Mouse (Mus musculus) mouse trophoblast stem cell (cell line): ENCODE data around the gene Barx2.
"Not testable (repeated sequence)": the region's sequence is repeated elsewhere in the genome, so short reads cannot be mapped to it uniquely, and the experiment has no call there.

Experiments used
- in situ Hi-C, 2 experiments: fragments of 300-500 bp; cut with MseI, MboI; formaldehyde crosslinking; loops; 2 replicates in 1 of 2; 3 replicates in 1 of 2; pipeline ENCODE4 v1.15.1; 2025

Gene Barx2

DNA sequence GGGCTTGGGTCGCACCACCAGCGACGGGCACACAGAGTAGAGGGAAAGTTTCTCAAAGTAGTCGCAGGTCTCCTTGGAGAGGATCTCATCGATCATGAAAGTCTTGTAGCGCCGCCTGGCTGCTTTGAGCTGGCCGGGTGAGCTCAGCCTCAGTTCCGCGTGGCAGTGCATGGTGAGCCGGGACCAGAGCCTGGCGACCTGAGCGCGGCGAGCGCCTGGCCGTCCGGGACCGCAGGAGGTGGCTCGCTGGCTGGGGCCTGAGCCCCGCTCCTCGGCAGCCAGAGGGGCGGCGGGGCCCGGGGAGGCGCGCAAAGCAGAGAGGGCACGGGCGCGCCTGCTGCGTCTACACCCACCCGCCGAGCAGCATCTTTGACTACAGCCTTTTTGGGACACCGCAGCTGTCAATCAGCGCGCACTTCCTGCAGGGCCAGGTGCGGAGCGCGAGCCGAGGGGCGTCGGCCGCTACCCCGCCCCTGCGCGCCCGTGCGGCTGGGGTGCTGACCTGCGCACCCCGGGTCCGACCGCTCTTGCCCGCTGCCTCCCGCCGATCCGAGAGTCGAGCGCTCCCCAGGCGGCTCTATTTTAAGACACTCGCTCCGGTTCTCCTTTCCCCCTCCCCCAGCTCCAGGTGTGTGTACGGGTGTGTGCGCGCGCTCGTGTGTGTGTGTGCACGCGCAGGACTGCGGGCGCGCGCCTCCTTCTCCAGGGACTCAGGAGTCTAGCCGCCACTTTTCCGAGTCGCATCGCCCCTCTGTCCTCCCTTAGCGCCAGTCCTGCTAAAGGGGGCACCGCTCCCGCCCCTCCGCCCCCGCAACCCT lies at the start of gene Barx2:
Gene Barx2 (minus strand): TSS at position 542 of the 818 bp plus-strand sequence.
- in situ Hi-C loops: no loop called here

DNA sequence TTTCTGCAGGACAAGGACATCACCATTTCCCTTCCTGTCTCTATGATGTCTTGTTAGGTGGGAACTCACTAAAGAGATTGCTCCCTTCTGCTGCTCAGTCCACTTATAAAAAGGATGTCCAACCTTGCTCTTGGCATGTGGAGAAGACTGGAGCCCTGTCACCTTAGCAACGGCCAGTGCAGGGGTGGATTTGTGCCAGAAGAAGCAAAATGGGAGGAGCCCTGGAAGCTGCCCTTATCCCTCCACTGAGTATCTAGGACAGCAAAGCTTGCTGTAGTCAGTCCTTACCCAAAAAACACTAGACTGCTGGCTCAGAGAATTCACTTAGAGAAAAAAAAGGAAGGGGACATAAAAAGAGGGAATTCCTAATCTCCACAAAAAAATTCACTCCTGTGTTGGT lies 49.0 kb upstream of the Barx2 start:
- in situ Hi-C loops: no loop called here

- in situ Hi-C loops: no loop called here
These were observed 47.2 kb upstream of the Barx2 start for GRCm38 (mm10) chr9:31960488-31960887.

- in situ Hi-C loops: no loop called here
These were observed 44.9 kb upstream of the Barx2 start for GRCm38 (mm10) chr9:31958120-31958519.

- in situ Hi-C loops: no loop called here
These were observed 37.2 kb upstream of the Barx2 start for GRCm38 (mm10) chr9:31950506-31950905.

- in situ Hi-C loops: loop anchor here (10.0 kb wide), 1 partner anchor 206 kb away; no protein-coding TSS in a partner anchor
These were observed 35.8 kb upstream of the Barx2 start for GRCm38 (mm10) chr9:31949031-31949430.

- in situ Hi-C loops: loop anchor here (10.0 kb wide), 1 partner anchor 208 kb away; no protein-coding TSS in a partner anchor
These were observed 33.8 kb upstream of the Barx2 start for GRCm38 (mm10) chr9:31947051-31947450.

DNA sequence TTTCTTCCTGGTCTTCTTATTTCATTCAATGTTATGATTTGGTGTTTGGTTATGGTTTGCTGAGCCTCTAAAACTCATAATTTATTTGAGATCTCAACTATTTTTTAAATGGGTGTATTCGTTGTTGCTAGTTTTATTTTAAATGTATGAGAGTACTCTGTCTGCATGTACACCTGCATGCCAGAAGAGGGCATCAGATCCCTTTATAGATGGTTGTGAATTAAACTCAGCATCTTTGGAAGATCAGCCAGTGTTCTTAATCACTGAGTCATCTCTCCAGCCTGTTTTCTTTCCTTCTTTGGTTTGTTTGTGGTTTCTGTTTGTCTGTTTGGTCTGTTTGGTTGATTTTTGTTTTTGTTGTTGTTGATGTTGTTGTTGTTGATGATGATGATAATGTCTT lies 29.1 kb upstream of the Barx2 start:
- in situ Hi-C loops: loop anchor here (10.0 kb wide), 1 partner anchor 212 kb away; no protein-coding TSS in a partner anchor

DNA sequence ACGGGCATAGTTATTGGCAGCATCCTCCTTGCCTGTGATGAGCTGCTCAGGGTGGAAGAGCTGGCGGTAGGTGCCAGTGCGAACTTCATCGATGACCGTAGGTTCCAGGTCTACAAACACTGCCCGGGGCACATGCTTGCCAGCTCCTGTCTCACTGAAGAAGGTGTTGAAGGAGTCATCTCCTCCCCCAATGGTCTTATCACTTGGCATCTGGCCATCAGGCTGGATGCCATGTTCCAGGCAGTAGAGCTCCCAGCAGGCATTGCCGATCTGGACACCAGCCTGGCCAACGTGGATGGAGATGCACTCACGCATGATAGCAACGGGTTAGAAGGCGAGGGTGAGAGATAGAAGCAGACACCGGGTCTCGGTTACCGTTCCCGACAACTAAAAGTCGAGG lies 23.2 kb upstream of the Barx2 start:
- in situ Hi-C loops: not testable (repeated sequence)

DNA sequence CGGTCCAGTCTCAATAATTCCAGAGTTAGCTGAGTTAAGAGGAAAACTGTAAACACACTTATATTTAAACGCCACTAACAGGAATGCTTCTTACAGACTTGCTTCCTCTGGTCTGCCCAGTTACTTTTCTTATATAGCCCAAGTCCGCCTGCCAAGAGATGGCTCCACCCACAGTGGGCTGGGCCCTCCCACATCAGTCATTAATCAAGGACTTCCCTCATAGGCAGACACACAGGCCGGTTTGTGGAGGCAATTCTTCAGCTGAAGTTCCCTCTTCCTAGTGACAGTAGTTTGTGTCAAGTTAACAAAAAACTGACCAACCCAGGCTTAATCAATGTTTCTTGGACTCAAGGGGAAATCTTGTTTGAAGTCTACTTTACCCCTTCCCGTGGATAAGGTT lies 18.4 kb upstream of the Barx2 start:
- in situ Hi-C loops: no loop called here

DNA sequence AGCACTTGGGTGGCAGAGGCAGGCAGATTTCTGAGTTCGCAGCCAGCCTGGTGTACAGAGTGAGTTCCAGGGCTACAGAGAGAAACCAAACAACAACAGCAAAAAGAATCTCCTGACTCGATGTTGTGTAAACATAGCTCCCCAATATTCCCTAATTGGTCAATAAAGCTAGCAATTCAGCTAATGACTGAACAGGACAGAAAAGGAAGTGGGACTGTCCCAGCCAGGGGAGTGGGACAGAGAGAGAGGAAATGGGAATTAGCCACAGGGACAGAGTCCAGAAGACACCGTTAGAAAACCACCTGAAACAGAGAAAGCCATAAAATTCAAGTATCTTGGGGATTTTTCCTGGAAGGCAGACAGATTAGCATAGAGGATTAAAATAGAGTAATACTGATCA lies 18.0 kb upstream of the Barx2 start:
- in situ Hi-C loops: no loop called here

GRCm38 (mm10) chr9:31926766-31927165 lies 13.5 kb upstream of the Barx2 start:
- in situ Hi-C loops: loop anchor here in 1 of 2 experiments (5.0 kb wide), 1 partner anchor 369 kb away; no protein-coding TSS in a partner anchor

GRCm38 (mm10) chr9:31925830-31926624 lies 12.8 kb upstream of the Barx2 start:
- in situ Hi-C loops: loop anchor here in 1 of 2 experiments (5.0 kb wide), 1 partner anchor 369 kb away; no protein-coding TSS in a partner anchor

DNA sequence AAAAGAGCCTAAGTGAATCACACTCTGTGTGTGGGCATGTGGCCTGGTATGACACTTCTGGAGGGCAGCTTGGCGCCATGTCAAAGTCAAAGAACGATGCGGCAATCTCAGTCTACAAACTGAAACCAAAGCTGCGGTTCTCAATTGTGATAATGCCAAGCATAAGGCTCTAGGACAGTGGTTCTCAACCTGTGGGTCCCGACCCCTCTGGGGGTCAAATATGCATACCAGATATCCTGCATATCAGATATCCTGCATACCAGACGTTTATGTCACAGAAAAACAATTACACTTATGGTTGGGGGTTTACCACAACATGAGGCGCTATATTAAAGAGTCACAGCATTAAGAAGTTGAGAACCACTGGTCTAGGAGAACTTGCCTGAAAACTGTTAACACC lies 10.3 kb upstream of the Barx2 start:
- in situ Hi-C loops: loop anchor here in 1 of 2 experiments (5.0 kb wide), 1 partner anchor 356 kb away; no protein-coding TSS in a partner anchor

GRCm38 (mm10) chr9:31919802-31920201 lies 6.5 kb upstream of the Barx2 start:
- in situ Hi-C loops: loop anchor here in 1 of 2 experiments (5.0 kb wide), 1 partner anchor 353 kb away; no protein-coding TSS in a partner anchor

DNA sequence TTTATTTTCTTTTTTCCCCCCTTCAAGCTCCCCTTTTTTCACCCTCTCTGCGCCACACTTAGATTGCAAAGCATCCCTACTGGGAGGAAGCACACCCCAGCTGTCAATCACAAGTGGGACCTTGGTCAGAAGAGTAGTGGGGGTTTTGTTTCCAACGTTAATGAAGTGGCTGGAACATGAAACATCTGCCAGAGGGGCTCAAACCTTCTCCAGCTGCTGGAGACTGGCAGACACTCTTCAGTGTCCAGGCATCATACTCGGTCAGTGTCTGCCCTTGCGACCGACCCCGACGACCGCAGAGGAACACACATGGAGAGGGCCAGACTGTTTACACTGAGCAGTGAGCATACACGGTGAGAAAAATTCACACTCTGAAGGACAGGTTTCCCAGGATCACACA lies 3.2 kb upstream of the Barx2 start:
- in situ Hi-C loops: no loop called here

DNA sequence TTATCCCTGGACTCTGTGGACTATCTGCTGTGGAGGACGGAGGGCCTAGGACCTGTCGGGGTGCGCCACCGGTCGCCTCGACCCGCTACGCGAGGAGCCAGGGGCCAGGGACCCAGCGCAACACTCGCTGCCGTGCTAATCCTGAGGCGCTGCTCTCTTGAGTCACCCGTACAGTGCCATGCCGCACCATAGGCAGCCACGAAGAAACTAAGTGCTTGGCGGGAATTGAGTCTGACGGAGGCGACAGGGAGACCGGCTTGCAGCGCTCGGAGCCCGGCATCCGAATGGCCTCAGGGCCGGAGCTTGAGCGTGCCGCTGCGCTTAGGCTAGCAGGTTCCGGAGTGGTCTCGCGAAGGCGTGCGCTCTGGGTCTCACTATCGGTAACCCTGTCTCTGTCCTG lies 1.6 kb upstream of the Barx2 start:
- in situ Hi-C loops: no loop called here

DNA sequence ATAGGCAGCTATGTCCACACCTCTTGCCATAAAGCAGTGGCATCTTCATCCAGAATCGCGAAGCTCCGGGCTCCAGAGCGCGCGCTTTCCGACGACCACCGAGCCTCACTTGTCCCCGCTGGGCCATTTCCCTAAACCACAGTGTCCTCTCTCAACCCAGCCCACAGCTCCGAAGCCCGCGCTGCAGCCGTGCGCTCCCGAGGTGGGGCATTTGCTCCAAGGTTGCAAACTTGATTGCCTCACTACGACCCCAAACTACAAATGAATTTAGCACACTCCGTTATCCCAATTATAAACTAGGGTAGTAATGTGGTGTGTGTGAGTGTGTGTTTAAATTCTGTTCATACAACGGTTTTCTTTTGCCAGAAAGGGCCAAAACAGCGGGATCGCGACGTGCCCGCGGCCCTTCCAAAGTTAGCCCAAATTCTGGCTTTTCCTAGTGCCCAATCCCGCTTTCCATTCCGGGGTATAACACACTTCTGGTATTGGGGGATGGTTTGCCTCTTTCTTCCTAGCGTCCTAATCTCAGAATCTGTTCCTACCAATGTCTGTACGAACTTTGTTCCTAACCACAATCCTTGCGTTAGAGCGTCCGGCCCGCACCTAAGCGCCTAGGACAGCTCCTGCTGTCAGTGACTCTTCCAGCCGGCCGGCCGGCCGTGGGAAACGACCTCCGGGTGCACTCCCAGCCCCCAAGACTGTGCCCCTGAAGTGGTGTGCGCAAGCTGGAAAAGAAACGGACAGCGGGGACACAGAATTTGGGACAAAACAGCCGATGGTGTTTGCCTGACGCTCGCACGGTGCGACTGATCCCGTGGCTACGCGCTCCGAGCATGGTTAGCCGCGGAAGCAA lies 703 bp upstream of the Barx2 start:
- in situ Hi-C loops: no loop called here

- in situ Hi-C loops: no loop called here
These were observed 725 bp downstream of the Barx2 start for GRCm38 (mm10) chr9:31912553-31912920.

GRCm38 (mm10) chr9:31910221-31910620 lies 3.0 kb downstream of the Barx2 start:
- in situ Hi-C loops: no loop called here

GRCm38 (mm10) chr9:31901781-31902180 lies 11.5 kb downstream of the Barx2 start:
- in situ Hi-C loops: no loop called here
